Mouse (Mus musculus): ENCODE results near the gene Msrb3. TPM values are rescaled to one million over a fixed set of nuclear protein-coding genes. Genes with fewer than 3 reads are reported as not detected.
A peak's percentile ranks its signal among the peaks of the same experiment; 100 is the strongest.

Msrb3 gene
- total and polyA plus RNA-seq, 2 experiments from 2014 or later, result 1.6 to 5.6 TPM

GRCm38 (mm10) chr10:120869241-120869775 lies 29.6 kb downstream of the Msrb3 start:
- DNase-seq (ENCODE audit: low spot score) (no peak), ATAC-seq (no peak)
- no peak for TF ChIP-seq CTCF (IDR thresholded peaks at IDR 0.05; ENCODE audit: low read depth)
- H3K36me3 ChIP-seq (ENCODE audit: insufficient read depth, low read length), result no peaks in the 10 kb centered on the region
- 87% methylated on average over 22 of the region's 22 CpGs for WGBS
- H3K4me2 ChIP-seq (ENCODE audit: low read depth, low read length), result no peak overlapping the region
- H3K27ac ChIP-seq, result no peak overlapping the region
- no peak overlapping the region for H3K9ac ChIP-seq (replicated peaks; ENCODE audit: low read length)
- no peaks in the 10 kb centered on the region for H3K27me3 ChIP-seq (ENCODE audit: insufficient read depth, low read length)
- no peaks in the 10 kb centered on the region for H3K4me1 ChIP-seq (ENCODE audit: insufficient read depth, low read length)
- H3K9me3 ChIP-seq (ENCODE audit: low read length), result no peaks in the 10 kb centered on the region
- H3K4me3 ChIP-seq (ENCODE audit: low read length), result no peak overlapping the region

GRCm38 (mm10) chr10:120864446-120864845 lies 34.5 kb downstream of the Msrb3 start:
- WGBS, result 35% methylated on average over 9 of the region's 9 CpGs
- TF ChIP-seq CTCF (IDR thresholded peaks at IDR 0.05; ENCODE audit: low read depth), result peak; percentile 97
- Histone ChIP-seq H3K27me3 (ENCODE audit: insufficient read depth, low read length) (no peaks in the 10 kb centered on the region), H3K9me3 (ENCODE audit: low read length) (no peaks in the 10 kb centered on the region), H3K4me3 (ENCODE audit: low read length) (no peak overlapping the region), H3K27ac (no peak overlapping the region), H3K4me1 (ENCODE audit: insufficient read depth, low read length) (no peaks in the 10 kb centered on the region), H3K36me3 (ENCODE audit: insufficient read depth, low read length) (no peaks in the 10 kb centered on the region), H3K4me2 (ENCODE audit: low read depth, low read length) (no peak overlapping the region), H3K9ac (replicated peaks; ENCODE audit: low read length) (no peak overlapping the region)
- peak; percentile 90 for DNase-seq (ENCODE audit: low spot score)
- no peak; the same call in 1 of the 2 replicates for ATAC-seq

- WGBS, result 94% methylated on average over 12 of the region's 12 CpGs
- ATAC-seq, result no peak
- Histone ChIP-seq H3K4me1 (ENCODE audit: insufficient read depth, low read length) (no peaks in the 10 kb centered on the region), H3K9me3 (ENCODE audit: low read length) (no peaks in the 10 kb centered on the region), H3K36me3 (ENCODE audit: insufficient read depth, low read length) (no peaks in the 10 kb centered on the region), H3K4me3 (ENCODE audit: low read length) (no peak overlapping the region), H3K9ac (replicated peaks; ENCODE audit: low read length) (no peak overlapping the region), H3K4me2 (ENCODE audit: low read depth, low read length) (no peak overlapping the region), H3K27ac (no peak overlapping the region), H3K27me3 (ENCODE audit: insufficient read depth, low read length) (no peaks in the 10 kb centered on the region)
- TF ChIP-seq CTCF (IDR thresholded peaks at IDR 0.05; ENCODE audit: low read depth), result no peak
- DNase-seq (ENCODE audit: low spot score), result no peak
Measured at GRCm38 (mm10) chr10:120861674-120862073, 37.2 kb downstream of the Msrb3 start.

- peak; percentile 64 for TF ChIP-seq CTCF (IDR thresholded peaks at IDR 0.05; ENCODE audit: low read depth)
- Histone ChIP-seq H3K9ac (replicated peaks; ENCODE audit: low read length) (no peak overlapping the region), H3K4me1 (ENCODE audit: insufficient read depth, low read length) (no peaks in the 10 kb centered on the region), H3K36me3 (ENCODE audit: insufficient read depth, low read length) (no peaks in the 10 kb centered on the region), H3K27me3 (ENCODE audit: insufficient read depth, low read length) (no peaks in the 10 kb centered on the region), H3K9me3 (ENCODE audit: low read length) (no peaks in the 10 kb centered on the region), H3K27ac (no peak overlapping the region), H3K4me3 (ENCODE audit: low read length) (no peak overlapping the region), H3K4me2 (ENCODE audit: low read depth, low read length) (no peak overlapping the region)
- WGBS, result 72% methylated on average over 3 of the region's 3 CpGs
- DNase-seq (ENCODE audit: low spot score), result no peak
- ATAC-seq, result no peak
Measured at GRCm38 (mm10) chr10:120861194-120861593, 37.7 kb downstream of the Msrb3 start.

- peak; percentile 70 for TF ChIP-seq CTCF (IDR thresholded peaks at IDR 0.05; ENCODE audit: low read depth)
- no peaks in the 10 kb centered on the region for H3K4me1 ChIP-seq (ENCODE audit: insufficient read depth, low read length)
- 0 out of 2 replicates have a peak, but pooled peaks have one; percentile 62 for ATAC-seq
- H3K36me3 ChIP-seq (ENCODE audit: insufficient read depth, low read length), result no peaks in the 10 kb centered on the region
- DNase-seq (ENCODE audit: low spot score), result peak; percentile 68
- H3K9me3 ChIP-seq (ENCODE audit: low read length), result no peaks in the 10 kb centered on the region
- no peak overlapping the region for H3K9ac ChIP-seq (replicated peaks; ENCODE audit: low read length)
- WGBS, result 41% methylated on average over 13 of the region's 13 CpGs
- peak overlapping the region; percentile 44 for H3K4me2 ChIP-seq (ENCODE audit: low read depth, low read length)
- no peak overlapping the region for H3K27ac ChIP-seq
- H3K27me3 ChIP-seq (ENCODE audit: insufficient read depth, low read length), result no peaks in the 10 kb centered on the region
- 0 out of 2 replicates have a peak overlapping the region, but pooled peaks have one; percentile 9 for H3K4me3 ChIP-seq (ENCODE audit: low read length)
Measured at GRCm38 (mm10) chr10:120857531-120858001, 41.3 kb downstream of the Msrb3 start.

GRCm38 (mm10) chr10:120854329-120854728 lies 44.6 kb downstream of the Msrb3 start:
- Histone ChIP-seq H3K9me3 (ENCODE audit: low read length) (no peaks in the 10 kb centered on the region), H3K4me2 (ENCODE audit: low read depth, low read length) (no peak overlapping the region), H3K9ac (replicated peaks; ENCODE audit: low read length) (no peak overlapping the region), H3K4me1 (ENCODE audit: insufficient read depth, low read length) (peaks cover 3% of the 10 kb centered on the region; the same call in 1 of the 2 replicates), H3K27ac (no peak overlapping the region), H3K36me3 (ENCODE audit: insufficient read depth, low read length) (no peaks in the 10 kb centered on the region), H3K27me3 (ENCODE audit: insufficient read depth, low read length) (no peaks in the 10 kb centered on the region), H3K4me3 (ENCODE audit: low read length) (no peak overlapping the region)
- 37% methylated on average over 10 of the region's 10 CpGs for WGBS
- TF ChIP-seq CTCF (IDR thresholded peaks at IDR 0.05; ENCODE audit: low read depth), result no peak
- DNase-seq (ENCODE audit: low spot score) (no peak), ATAC-seq (no peak)

GRCm38 (mm10) chr10:120853816-120854215 lies 45.1 kb downstream of the Msrb3 start:
- WGBS, result 61% methylated on average over 9 of the region's 9 CpGs

More at GRCm38 (mm10) chr10:120853816-120854215, 45.1 kb downstream of the Msrb3 start:
- H3K9me3 ChIP-seq (ENCODE audit: low read length), result no peaks in the 10 kb centered on the region
- H3K4me3 ChIP-seq (ENCODE audit: low read length), result no peak overlapping the region
- no peak for TF ChIP-seq CTCF (IDR thresholded peaks at IDR 0.05; ENCODE audit: low read depth)
- no peaks in the 10 kb centered on the region for H3K27me3 ChIP-seq (ENCODE audit: insufficient read depth, low read length)
- no peak overlapping the region for H3K9ac ChIP-seq (replicated peaks; ENCODE audit: low read length)
- ATAC-seq (no peak), DNase-seq (ENCODE audit: low spot score) (no peak)
- peaks cover 3% of the 10 kb centered on the region; the same call in 1 of the 2 replicates for H3K4me1 ChIP-seq (ENCODE audit: insufficient read depth, low read length)
- H3K36me3 ChIP-seq (ENCODE audit: insufficient read depth, low read length), result no peaks in the 10 kb centered on the region
- no peak overlapping the region for H3K27ac ChIP-seq
- H3K4me2 ChIP-seq (ENCODE audit: low read depth, low read length), result no peak overlapping the region

Measured in hindbrain, postnatal 0 days (tissue).